Comparison of ENCODE assay signal across 11 mouse cellular contexts in genomic region chr14:55873242-55873713, GRCm38 (mm10). TPM values are rescaled to one million over a fixed set of nuclear protein-coding genes. Genes with fewer than 3 reads are reported as not detected.
DNase-seq lines count a peak whose midpoint lies in the region; ATAC-seq and TF ChIP-seq lines count a peak whose summit lies in the region.
"Had no signal": no experiment of that assay in that cellular context is flagged by ENCODE, and none has a peak within 500 bp of the region (broad histone marks: within the 10 kb centered on the region; RNA-seq: fewer than 3 reads in every experiment).

No protein-coding gene starts in this region.

- no peak for ATAC-seq in kidney, embryonic 15.5 days (replicated peaks; ENCODE audit: low FRiP score)
- 0 out of 2 replicates have a peak, but pooled peaks have one; percentile 15 for ATAC-seq in erythroblast, adult 5-6 weeks (replicated peaks; ENCODE audit: low FRiP score, poor library complexity, severe bottlenecking)
- ATAC-seq in hindbrain, embryonic 14.5 days (ENCODE audit: low FRiP score): no peak
- no peak for ATAC-seq in liver, postnatal 0 days
- ATAC-seq in CD4-positive, CD25-positive, alpha-beta regulatory T cell, adult 4 months: no peak

- H3K27me3 ChIP-seq in kidney, embryonic 15.5 days: no peaks in the 10 kb centered on the region
- no peaks in the 10 kb centered on the region for H3K27me3 ChIP-seq in hindbrain, embryonic 14.5 days (ENCODE audit: control insufficient read depth, insufficient read depth, low read length)
- no peaks in the 10 kb centered on the region for H3K27me3 ChIP-seq in liver, postnatal 0 days (ENCODE audit: insufficient read depth, low read length)

- no peaks in the 10 kb centered on the region for H3K9me3 ChIP-seq in kidney, embryonic 15.5 days (replicated peaks)
- H3K9me3 ChIP-seq in hindbrain, embryonic 14.5 days (ENCODE audit: control insufficient read depth, low read length): no peaks in the 10 kb centered on the region
- no peaks in the 10 kb centered on the region for H3K9me3 ChIP-seq in liver, postnatal 0 days (ENCODE audit: low read length)
- H3K9me3 ChIP-seq: G1E had no signal

- 0 out of 2 replicates have a peak overlapping the region, but pooled peaks have one; percentile 4 for H3K9ac ChIP-seq in kidney, embryonic 15.5 days
- H3K9ac ChIP-seq in hindbrain, embryonic 14.5 days: 0 out of 2 replicates have a peak overlapping the region, but pooled peaks have one; percentile 2
- H3K9ac ChIP-seq in liver, postnatal 0 days (replicated peaks): no peak overlapping the region

- H3K36me3 ChIP-seq in kidney, embryonic 15.5 days: peaks cover 47% of the 10 kb centered on the region
- H3K36me3 ChIP-seq in hindbrain, embryonic 14.5 days (replicated peaks; ENCODE audit: control insufficient read depth, insufficient read depth): peaks cover 47% of the 10 kb centered on the region
- no peaks in the 10 kb centered on the region; the same call in 1 of the 2 replicates for H3K36me3 ChIP-seq in liver, postnatal 0 days (replicated peaks; ENCODE audit: insufficient read depth, low read length)

- peaks cover 24% of the 10 kb centered on the region for H3K4me1 ChIP-seq in kidney, embryonic 15.5 days
- H3K4me1 ChIP-seq in hindbrain, embryonic 14.5 days (replicated peaks; ENCODE audit: control insufficient read depth, insufficient read depth, low read length): no peaks in the 10 kb centered on the region
- H3K4me1 ChIP-seq in liver, postnatal 0 days (ENCODE audit: insufficient read depth): peaks cover 10% of the 10 kb centered on the region

- H3K4me2 ChIP-seq in kidney, embryonic 15.5 days: peak overlapping the region; percentile 50
- no peak overlapping the region; the same call in 1 of the 2 replicates for H3K4me2 ChIP-seq in hindbrain, embryonic 14.5 days (replicated peaks)
- H3K4me2 ChIP-seq in liver, postnatal 0 days (ENCODE audit: low read depth, low read length): peak overlapping the region; percentile 63

- H3K27ac ChIP-seq in kidney, embryonic 15.5 days: 0 out of 2 replicates have a peak overlapping the region, but pooled peaks have one; percentile 66
- H3K27ac ChIP-seq in hindbrain, embryonic 14.5 days: no peak overlapping the region
- no peak overlapping the region for H3K27ac ChIP-seq in liver, postnatal 0 days (ENCODE audit: low read depth)

- no peak overlapping the region for H3K4me3 ChIP-seq in kidney, embryonic 15.5 days (replicated peaks)
- H3K4me3 ChIP-seq in hindbrain, embryonic 14.5 days (replicated peaks; ENCODE audit: low read length): no peak overlapping the region
- no peak overlapping the region for H3K4me3 ChIP-seq in liver, postnatal 0 days (ENCODE audit: low read depth, low read length)

- no peak for TF ChIP-seq CTCF in liver, postnatal 0 days (IDR thresholded peaks at IDR 0.05; ENCODE audit: low read depth)

- TF ChIP-seq EP300 in liver, postnatal 0 days (IDR thresholded peaks at IDR 0.05; ENCODE audit: low read depth): no peak

- WGBS in kidney, embryonic 15.5 days: 85% methylated on average over 8 of the region's 8 CpGs
- 89% methylated on average over 8 of the region's 8 CpGs for WGBS in hindbrain, embryonic 14.5 days
- 80% methylated on average over 8 of the region's 8 CpGs for WGBS in liver, postnatal 0 days (ENCODE audit: insufficient replicate concordance)

- DNase-seq in kidney, postnatal 14 days: no peak
- DNase-seq in hindbrain, embryonic 14.5 days (ENCODE audit: low spot score): no peak
- DNase-seq in liver, postnatal 0 days: no peak
- no peak for DNase-seq in ovary, adult 18-20 months (ENCODE audit: low spot score)
- DNase-seq in adrenal gland, postnatal 25 days: no peak

RNA-seq across cellular contexts. Expression of gene Cbln3, which starts 10.9 kb away (rescaled TPM):
- polyA plus RNA-seq in kidney, embryonic 15.5 days (2015; fragmentation: Nextera tagmentation; extraction: Ambion mirVana): 0.33 and 0.65 TPM in 2 replicates
- not detected in 2 replicates for total RNA-seq in erythroblast, adult 5-6 weeks (2015; ENCODE audit: low replicate concordance)
- total RNA-seq in erythroblast, adult 5-6 weeks (2017; ENCODE audit: low replicate concordance): 0.14 TPM in 1 of 2 replicates, not detected in the other
- 0.51 and 0.56 TPM in 2 replicates for polyA plus RNA-seq in hindbrain, embryonic 14.5 days (2014; fragmentation: Nextera tagmentation; extraction: Ambion mirVana)
- 0.29 and 0.40 TPM in 2 replicates for polyA plus RNA-seq in liver, postnatal 0 days (2015; fragmentation: Nextera tagmentation; extraction: Ambion mirVana)
- not detected for polyA plus RNA-seq in CD4-positive, CD25-positive, alpha-beta regulatory T cell, adult 4 months (2017; shearing (Covaris generic))
- 0.15 and 0.24 TPM in 2 replicates for total RNA-seq in adrenal gland, postnatal 25 days (2021)
- total RNA-seq: common myeloid progenitor, adult 5-6 weeks; gastrocnemius, adult 18-20 months had no signal

RNA-seq across cellular contexts. Expression of gene Khnyn, which starts 11.5 kb away (rescaled TPM):
- polyA plus RNA-seq in kidney, embryonic 15.5 days (2015; fragmentation: Nextera tagmentation; extraction: Ambion mirVana): 18.0 and 19.5 TPM in 2 replicates
- total RNA-seq in erythroblast, adult 5-6 weeks (2015; ENCODE audit: low replicate concordance): 30.7 and 36.4 TPM in 2 replicates
- total RNA-seq in erythroblast, adult 5-6 weeks (2017; ENCODE audit: low replicate concordance): 122 and 126 TPM in 2 replicates
- 6.6 and 7.0 TPM in 2 replicates for polyA plus RNA-seq in hindbrain, embryonic 14.5 days (2014; fragmentation: Nextera tagmentation; extraction: Ambion mirVana)
- 4.6 and 5.2 TPM in 2 replicates for polyA plus RNA-seq in liver, postnatal 0 days (2015; fragmentation: Nextera tagmentation; extraction: Ambion mirVana)
- 10 to 100 TPM; 13.4 to 13.9 TPM for polyA plus RNA-seq in CD4-positive, CD25-positive, alpha-beta regulatory T cell, adult 4 months (2017; shearing (Covaris generic))
- total RNA-seq in adrenal gland, postnatal 25 days (2021): 21.6 and 25.5 TPM in 2 replicates

RNA-seq across cellular contexts. Expression of gene Nynrin, which starts 19.5 kb away (rescaled TPM):
- polyA plus RNA-seq in kidney, embryonic 15.5 days (2015; fragmentation: Nextera tagmentation; extraction: Ambion mirVana): 20.7 and 22.4 TPM in 2 replicates
- total RNA-seq in erythroblast, adult 5-6 weeks (2015; ENCODE audit: low replicate concordance): 0.38 and 0.84 TPM in 2 replicates
- 0.42 and 0.77 TPM in 2 replicates for total RNA-seq in erythroblast, adult 5-6 weeks (2017; ENCODE audit: low replicate concordance)
- 10.8 and 11.7 TPM in 2 replicates for polyA plus RNA-seq in hindbrain, embryonic 14.5 days (2014; fragmentation: Nextera tagmentation; extraction: Ambion mirVana)
- 0.63 and 0.70 TPM in 2 replicates for polyA plus RNA-seq in liver, postnatal 0 days (2015; fragmentation: Nextera tagmentation; extraction: Ambion mirVana)
- under 1 TPM; 0.04 to 0.11 TPM for polyA plus RNA-seq in CD4-positive, CD25-positive, alpha-beta regulatory T cell, adult 4 months (2017; shearing (Covaris generic))
- 10.7 and 13.5 TPM in 2 replicates for total RNA-seq in adrenal gland, postnatal 25 days (2021)

RNA-seq across cellular contexts. Expression of gene Sdr39u1, which starts 26.8 kb away (rescaled TPM):
- 56.6 and 63.8 TPM in 2 replicates for polyA plus RNA-seq in kidney, embryonic 15.5 days (2015; fragmentation: Nextera tagmentation; extraction: Ambion mirVana)
- 1.3 TPM in 2 replicates for total RNA-seq in erythroblast, adult 5-6 weeks (2015; ENCODE audit: low replicate concordance)
- 3.5 and 10.6 TPM in 2 replicates for total RNA-seq in erythroblast, adult 5-6 weeks (2017; ENCODE audit: low replicate concordance)
- 131 and 138 TPM in 2 replicates for polyA plus RNA-seq in hindbrain, embryonic 14.5 days (2014; fragmentation: Nextera tagmentation; extraction: Ambion mirVana)
- polyA plus RNA-seq in liver, postnatal 0 days (2015; fragmentation: Nextera tagmentation; extraction: Ambion mirVana): 26.2 and 26.9 TPM in 2 replicates
- 100 to 1,000 TPM in 1 of 2 experiments, 10 to 100 TPM in 1; 88.4 to 115 TPM for polyA plus RNA-seq in CD4-positive, CD25-positive, alpha-beta regulatory T cell, adult 4 months (2017; shearing (Covaris generic))
- 58.1 and 62.6 TPM in 2 replicates for total RNA-seq in adrenal gland, postnatal 25 days (2021)
- polyA plus RNA-seq: G1E had no signal

RNA-seq across cellular contexts. Expression of gene Nfatc4, which starts 50.3 kb away (rescaled TPM):
- 32.2 and 39.9 TPM in 2 replicates for polyA plus RNA-seq in kidney, embryonic 15.5 days (2015; fragmentation: Nextera tagmentation; extraction: Ambion mirVana)
- total RNA-seq in erythroblast, adult 5-6 weeks (2015; ENCODE audit: low replicate concordance): not detected in 2 replicates
- not detected in 2 replicates for total RNA-seq in erythroblast, adult 5-6 weeks (2017; ENCODE audit: low replicate concordance)
- 9.4 and 10.1 TPM in 2 replicates for polyA plus RNA-seq in hindbrain, embryonic 14.5 days (2014; fragmentation: Nextera tagmentation; extraction: Ambion mirVana)
- 0.41 and 0.63 TPM in 2 replicates for polyA plus RNA-seq in liver, postnatal 0 days (2015; fragmentation: Nextera tagmentation; extraction: Ambion mirVana)
- polyA plus RNA-seq in CD4-positive, CD25-positive, alpha-beta regulatory T cell, adult 4 months (2017; shearing (Covaris generic)): not detected
- 19.9 and 30.5 TPM in 2 replicates for total RNA-seq in adrenal gland, postnatal 25 days (2021)
- total RNA-seq: common myeloid progenitor, adult 5-6 weeks had no signal
- polyA plus RNA-seq: G1E had no signal
